Mouse (Mus musculus) liver, adult 2 months (tissue): ENCODE data around the gene Tc2n.

ENCODE experiments used
- CTCF ChIP-seq: fragments of 200-500 bp; IDR thresholded peaks from 2 replicates; pipeline ENCODE4 v1.5.1; 2011; ENCODE audit warnings: low read depth, low read length, control low read depth
- POLR2A ChIP-seq: fragments of 200-500 bp; IDR thresholded peaks from 2 replicates; pipeline ENCODE4 v1.6.1; 2011; ENCODE audit warnings: low read length, control low read depth; ENCODE audit not compliant: insufficient read depth; ENCODE audit errors: extremely low read depth

GRCm38 (mm10) chr12:101766228-101766852, 48.0 kb upstream of the Tc2n start:
- TF ChIP-seq CTCF (no peak), POLR2A (no peak)
